Mouse (Mus musculus): ENCODE data around the gene Farp1.

- TF ChIP-seq CHD2 (IDR thresholded peaks at IDR 0.05; ENCODE audit: low read depth, low read length) (no peak), ZNF384 (IDR thresholded peaks at IDR 0.05; ENCODE audit: low read depth, low read length) (no peak), ZC3H11A (IDR thresholded peaks at IDR 0.05; ENCODE audit: borderline replicate concordance, low read depth, low read length) (no peak), MAFK (IDR thresholded peaks at IDR 0.05; ENCODE audit: insufficient read depth, low read depth, low read length) (no peak)
Measured at GRCm38 (mm10) chr14:121126291-121126690, 91.3 kb downstream of the Farp1 start.

Data from ES-E14 (cell line).